Mouse (Mus musculus) monocyte, adult 59 days (primary cell): Measurements from ENCODE around the gene Cenpp. TPM values are rescaled to one million over a fixed set of nuclear protein-coding genes. Genes with fewer than 3 reads are reported as not detected.

Experiments used
- total RNA-seq, 2 experiments: library from RNA; stranded (reverse); gene quantifications; one replicate each; pipeline ENCODE4 v1.2.4; 2023

Gene Cenpp
- under 1 TPM in 1 of 2 experiments, not detected in 1; 0.67 TPM for total RNA-seq

GRCm38 (mm10) chr13:49652481-49653179, at the start of gene Cenpp, which contains the start of gene Nol8:
Gene Cenpp, minus strand, starts transcription at chr13:49652785.
Gene Nol8, plus strand, starts transcription at chr13:49653078.

GRCm38 (mm10) chr13:49681351-49682232, 29.0 kb upstream of the Cenpp start, which contains the start of gene Iars:
Gene Iars, plus strand, starts transcription at chr13:49682100.

GRCm38 (mm10) chr13:49607714-49608113, 44.9 kb downstream of the Cenpp start, which contains the start of gene Ogn:
Gene Ogn, plus strand, starts transcription at chr13:49608046.

GRCm38 (mm10) chr13:49581541-49582530, 70.7 kb downstream of the Cenpp start, which contains the start of gene Omd:
Gene Omd, plus strand, starts transcription at chr13:49582462.

GRCm38 (mm10) chr13:49544279-49544678, 108.3 kb downstream of the Cenpp start, which contains the start of gene Aspn:
Gene Aspn, plus strand, starts transcription at chr13:49544443.

GRCm38 (mm10) chr13:49504510-49504909, 148.1 kb downstream of the Cenpp start, which contains the start of gene Ecm2:
Gene Ecm2, plus strand, starts transcription at chr13:49504810.

GRCm38 (mm10) chr13:49492376-49493368, 159.9 kb downstream of the Cenpp start, which contains the start of gene Tes3-ps:
Gene Tes3-ps, plus strand, starts transcription at chr13:49493318.

GRCm38 (mm10) chr13:49420754-49421605, 231.6 kb downstream of the Cenpp start, which contains the start of gene Ippk:
Gene Ippk, plus strand, starts transcription at chr13:49421249.

Other genes with a start within 250 kb of the Cenpp start
- 1 to 10 TPM; 4.7 to 4.9 TPM for gene Ippk, start 231.5 kb downstream of the Cenpp start, total RNA-seq
- under 1 TPM; 0.94 TPM for gene Tes3-ps, start 159.5 kb downstream of the Cenpp start, total RNA-seq
- not detected for gene Ecm2, start 148.0 kb downstream of the Cenpp start, total RNA-seq
- not detected for gene Aspn, start 108.3 kb downstream of the Cenpp start, total RNA-seq
- gene Omd, start 70.3 kb downstream of the Cenpp start, total RNA-seq: under 1 TPM in 1 of 2 experiments, not detected in 1; 0.47 TPM
- gene Ogn, start 44.7 kb downstream of the Cenpp start, total RNA-seq: under 1 TPM; 0.21 to 0.60 TPM
- 10 to 100 TPM; 19.2 to 22.4 TPM for gene Nol8, start 293 bp upstream of the Cenpp start, total RNA-seq
- gene Iars, start 29.3 kb upstream of the Cenpp start, total RNA-seq: 10 to 100 TPM; 54.6 to 59.1 TPM
- gene Gm30302, start 146.2 kb upstream of the Cenpp start, total RNA-seq: not detected